Mouse (Mus musculus): ENCODE measurements around the gene Ildr2. TPM values are rescaled to one million over a fixed set of nuclear protein-coding genes. Genes with fewer than 3 reads are reported as not detected.

Ildr2 gene
- total and polyA plus RNA-seq, 2 experiments = 6.6 to 20.7 TPM

- TF ChIP-seq POLR2A (IDR thresholded peaks at IDR 0.05; ENCODE audit: extremely low read depth, insufficient read depth, low read length) = no peak
- no peak for TF ChIP-seq CTCF (IDR thresholded peaks at IDR 0.05; ENCODE audit: low read depth, low read length)
- no peak overlapping the region for H3K27ac ChIP-seq (replicated peaks; ENCODE audit: insufficient read depth, low read depth, low read length)
- no peaks in the 10 kb centered on the region for H3K36me3 ChIP-seq (ENCODE audit: control insufficient read depth, insufficient read depth, low read length)
- DNase-seq (ENCODE audit: extremely low read depth, low read depth, low spot score) = no peak
- H3K9ac ChIP-seq (ENCODE audit: low read depth, low read length) = no peak overlapping the region
- no peaks in the 10 kb centered on the region for H3K27me3 ChIP-seq (ENCODE audit: control insufficient read depth, insufficient read depth, low read length)
- H3K4me3 ChIP-seq (ENCODE audit: insufficient read depth, low read depth, low read length) = no peak overlapping the region
- H3K4me1 ChIP-seq (ENCODE audit: control insufficient read depth, insufficient read depth, low read length) = no peaks in the 10 kb centered on the region
- 76% methylated on average over 3 of the region's 3 CpGs for WGBS
- no peaks in the 10 kb centered on the region for H3K79me2 ChIP-seq (ENCODE audit: control insufficient read depth, insufficient read depth, low read length)
Observed at GRCm38 (mm10) chr1:166326421-166326820, 72.5 kb downstream of the Ildr2 start.

- H3K79me2 ChIP-seq (ENCODE audit: control insufficient read depth, insufficient read depth, low read length) = no peaks in the 10 kb centered on the region
- no peak overlapping the region for H3K27ac ChIP-seq (replicated peaks; ENCODE audit: insufficient read depth, low read depth, low read length)
- H3K36me3 ChIP-seq (ENCODE audit: control insufficient read depth, insufficient read depth, low read length) = no peaks in the 10 kb centered on the region
- WGBS = 77% methylated on average over 3 of the region's 3 CpGs
- DNase-seq (ENCODE audit: extremely low read depth, low read depth, low spot score) = no peak
- H3K9ac ChIP-seq (ENCODE audit: low read depth, low read length) = no peak overlapping the region
- no peak overlapping the region for H3K4me3 ChIP-seq (ENCODE audit: insufficient read depth, low read depth, low read length)
- no peaks in the 10 kb centered on the region for H3K4me1 ChIP-seq (ENCODE audit: control insufficient read depth, insufficient read depth, low read length)
- H3K27me3 ChIP-seq (ENCODE audit: control insufficient read depth, insufficient read depth, low read length) = no peaks in the 10 kb centered on the region
- TF ChIP-seq CTCF (IDR thresholded peaks at IDR 0.05; ENCODE audit: low read depth, low read length) (no peak), POLR2A (IDR thresholded peaks at IDR 0.05; ENCODE audit: extremely low read depth, insufficient read depth, low read length) (no peak)
Observed at GRCm38 (mm10) chr1:166330752-166331151, 76.8 kb downstream of the Ildr2 start.

GRCm38 (mm10) chr1:166339110-166339509 is 85.2 kb downstream of the Ildr2 start:
- H3K9ac ChIP-seq (ENCODE audit: low read depth, low read length) = no peak overlapping the region
- no peak overlapping the region for H3K27ac ChIP-seq (replicated peaks; ENCODE audit: insufficient read depth, low read depth, low read length)
- no peaks in the 10 kb centered on the region for H3K79me2 ChIP-seq (ENCODE audit: control insufficient read depth, insufficient read depth, low read length)
- no peak for TF ChIP-seq POLR2A (IDR thresholded peaks at IDR 0.05; ENCODE audit: extremely low read depth, insufficient read depth, low read length)
- no peak overlapping the region for H3K4me3 ChIP-seq (ENCODE audit: insufficient read depth, low read depth, low read length)
- 54% methylated on average over 6 of the region's 6 CpGs for WGBS
- H3K27me3 ChIP-seq (ENCODE audit: control insufficient read depth, insufficient read depth, low read length) = no peaks in the 10 kb centered on the region
- DNase-seq (ENCODE audit: extremely low read depth, low read depth, low spot score) = peak; percentile 28
- no peaks in the 10 kb centered on the region for H3K36me3 ChIP-seq (ENCODE audit: control insufficient read depth, insufficient read depth, low read length)
- H3K4me1 ChIP-seq (ENCODE audit: control insufficient read depth, insufficient read depth, low read length) = no peaks in the 10 kb centered on the region

GRCm38 (mm10) chr1:166342060-166342459 is 88.1 kb downstream of the Ildr2 start:
- 72% methylated on average over 2 of the region's 2 CpGs for WGBS
- TF ChIP-seq CTCF (IDR thresholded peaks at IDR 0.05; ENCODE audit: low read depth, low read length) = no peak
- TF ChIP-seq POLR2A (IDR thresholded peaks at IDR 0.05; ENCODE audit: extremely low read depth, insufficient read depth, low read length) = no peak
- H3K9ac ChIP-seq (ENCODE audit: low read depth, low read length) = no peak overlapping the region

GRCm38 (mm10) chr1:166342539-166342938 is 88.6 kb downstream of the Ildr2 start:
- Histone ChIP-seq H3K27ac (replicated peaks; ENCODE audit: insufficient read depth, low read depth, low read length) (no peak overlapping the region), H3K9ac (ENCODE audit: low read depth, low read length) (no peak overlapping the region), H3K27me3 (ENCODE audit: control insufficient read depth, insufficient read depth, low read length) (no peaks in the 10 kb centered on the region), H3K4me1 (ENCODE audit: control insufficient read depth, insufficient read depth, low read length) (no peaks in the 10 kb centered on the region), H3K4me3 (ENCODE audit: insufficient read depth, low read depth, low read length) (no peak overlapping the region), H3K79me2 (ENCODE audit: control insufficient read depth, insufficient read depth, low read length) (no peaks in the 10 kb centered on the region), H3K36me3 (ENCODE audit: control insufficient read depth, insufficient read depth, low read length) (no peaks in the 10 kb centered on the region)
- WGBS = 64% methylated on average over 1 of the region's 1 CpGs
- no peak for DNase-seq (ENCODE audit: extremely low read depth, low read depth, low spot score)
- no peak for TF ChIP-seq POLR2A (IDR thresholded peaks at IDR 0.05; ENCODE audit: extremely low read depth, insufficient read depth, low read length)
- no peak for TF ChIP-seq CTCF (IDR thresholded peaks at IDR 0.05; ENCODE audit: low read depth, low read length)

More at GRCm38 (mm10) chr1:166342060-166342459, 88.1 kb downstream of the Ildr2 start:
- no peaks in the 10 kb centered on the region for H3K4me1 ChIP-seq (ENCODE audit: control insufficient read depth, insufficient read depth, low read length)
- no peak overlapping the region for H3K4me3 ChIP-seq (ENCODE audit: insufficient read depth, low read depth, low read length)
- no peak overlapping the region for H3K27ac ChIP-seq (replicated peaks; ENCODE audit: insufficient read depth, low read depth, low read length)
- no peaks in the 10 kb centered on the region for H3K36me3 ChIP-seq (ENCODE audit: control insufficient read depth, insufficient read depth, low read length)
- no peaks in the 10 kb centered on the region for H3K27me3 ChIP-seq (ENCODE audit: control insufficient read depth, insufficient read depth, low read length)
- DNase-seq (ENCODE audit: extremely low read depth, low read depth, low spot score) = no peak
- H3K79me2 ChIP-seq (ENCODE audit: control insufficient read depth, insufficient read depth, low read length) = no peaks in the 10 kb centered on the region

- Histone ChIP-seq H3K4me3 (ENCODE audit: insufficient read depth, low read depth, low read length) (no peak overlapping the region), H3K4me1 (ENCODE audit: control insufficient read depth, insufficient read depth, low read length) (no peaks in the 10 kb centered on the region), H3K9ac (ENCODE audit: low read depth, low read length) (no peak overlapping the region), H3K27me3 (ENCODE audit: control insufficient read depth, insufficient read depth, low read length) (no peaks in the 10 kb centered on the region), H3K79me2 (ENCODE audit: control insufficient read depth, insufficient read depth, low read length) (no peaks in the 10 kb centered on the region), H3K27ac (replicated peaks; ENCODE audit: insufficient read depth, low read depth, low read length) (no peak overlapping the region), H3K36me3 (ENCODE audit: control insufficient read depth, insufficient read depth, low read length) (no peaks in the 10 kb centered on the region)
- whole genome bisulfite sequencing = 78% methylated on average over 5 of the region's 5 CpGs
- TF ChIP-seq POLR2A (IDR thresholded peaks at IDR 0.05; ENCODE audit: extremely low read depth, insufficient read depth, low read length) (no peak), CTCF (IDR thresholded peaks at IDR 0.05; ENCODE audit: low read depth, low read length) (no peak)
- no peak for DNase-seq (ENCODE audit: extremely low read depth, low read depth, low spot score)
Observed at GRCm38 (mm10) chr1:166343586-166343985, 89.6 kb downstream of the Ildr2 start.
